Mouse (Mus musculus): ENCODE data around the gene Krtap3-2. TPM values are rescaled to one million over a fixed set of nuclear protein-coding genes. Genes with fewer than 3 reads are reported as not detected.
"Not testable (repeated sequence)": the region's sequence is repeated elsewhere in the genome, so short reads cannot be mapped to it uniquely, and the experiment has no call there.

The Krtap3-2 gene
- total RNA-seq (2021): not detected

DNA sequence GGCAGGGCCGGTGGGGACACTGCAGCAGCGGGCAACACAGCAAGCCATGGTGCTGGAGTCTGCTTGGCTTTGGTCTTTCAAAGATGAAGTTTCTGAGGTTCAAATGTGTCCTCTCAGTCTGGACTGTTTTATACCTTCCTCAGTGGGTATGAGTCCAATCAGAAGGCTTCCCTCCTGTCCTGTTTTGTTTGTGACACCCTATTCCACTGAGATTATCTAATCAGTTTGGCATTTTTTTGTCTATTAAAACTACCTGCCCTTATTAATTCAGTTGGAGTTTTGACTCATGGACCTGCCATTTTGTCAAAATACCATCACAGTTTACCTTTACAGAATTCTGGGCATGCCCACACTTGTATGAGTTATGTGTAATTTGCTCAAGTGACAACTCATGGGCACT lies at the start of gene Krtap3-2:
Gene Krtap3-2, minus strand, starts transcription at position 101 of the 400 bp plus-strand sequence.
- intact Hi-C loops (cut with DNase I): no loop called here

DNA sequence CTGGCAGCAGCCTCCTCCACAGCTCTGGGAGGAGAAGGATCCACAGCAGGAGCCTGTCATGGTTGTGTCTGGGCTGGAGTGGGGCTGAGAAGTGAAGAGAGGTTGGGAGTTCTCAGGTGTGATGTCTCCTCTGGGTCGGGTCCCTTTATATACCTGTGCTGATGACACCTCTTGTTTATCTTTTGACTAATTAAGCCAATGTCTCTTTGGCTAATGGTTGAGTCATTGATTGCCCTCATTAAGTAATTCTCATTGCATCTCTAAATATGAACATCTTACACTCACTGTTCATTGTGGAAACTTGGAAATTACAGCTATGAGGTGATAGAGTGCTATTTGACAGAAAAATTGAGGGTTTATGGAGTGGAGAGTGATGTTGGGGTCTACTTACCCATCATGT lies 46.6 kb upstream of the Krtap3-2 start, which contains the start of gene Gm11938:
Gene Gm11938, minus strand, starts transcription at position 101 of the 400 bp plus-strand sequence.
- DNase-seq; intact Hi-C loops (cut with DNase I): not testable (repeated sequence)

More for the DNA sequence above, at the start of gene Krtap3-2:
- no peak for DNase-seq

DNA sequence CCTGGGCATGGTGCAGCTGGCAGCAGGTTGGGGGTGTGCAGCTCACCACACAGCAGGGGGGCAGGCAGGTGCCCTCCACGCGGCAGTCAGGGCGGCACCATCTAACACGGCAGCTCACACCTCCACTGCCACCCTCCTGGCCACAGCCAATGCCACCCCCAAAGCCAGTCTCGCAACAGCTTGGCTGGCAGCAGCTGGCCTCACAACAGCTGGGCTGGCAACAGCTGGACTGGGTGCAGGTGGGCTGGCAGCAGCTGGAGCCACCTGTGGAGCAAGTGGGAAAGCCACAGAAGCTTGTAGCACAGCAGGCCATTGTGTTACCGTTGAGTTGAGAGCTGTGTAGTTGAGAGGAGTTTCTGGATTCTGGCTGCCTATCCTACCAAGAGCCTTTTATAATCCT lies 41.1 kb upstream of the Krtap3-2 start, which contains the start of gene Krtap9-3:
Gene Krtap9-3, minus strand, starts transcription at position 364 of the 400 bp plus-strand sequence.
- intact Hi-C loops (cut with DNase I); DNase-seq: not testable (repeated sequence)

DNA sequence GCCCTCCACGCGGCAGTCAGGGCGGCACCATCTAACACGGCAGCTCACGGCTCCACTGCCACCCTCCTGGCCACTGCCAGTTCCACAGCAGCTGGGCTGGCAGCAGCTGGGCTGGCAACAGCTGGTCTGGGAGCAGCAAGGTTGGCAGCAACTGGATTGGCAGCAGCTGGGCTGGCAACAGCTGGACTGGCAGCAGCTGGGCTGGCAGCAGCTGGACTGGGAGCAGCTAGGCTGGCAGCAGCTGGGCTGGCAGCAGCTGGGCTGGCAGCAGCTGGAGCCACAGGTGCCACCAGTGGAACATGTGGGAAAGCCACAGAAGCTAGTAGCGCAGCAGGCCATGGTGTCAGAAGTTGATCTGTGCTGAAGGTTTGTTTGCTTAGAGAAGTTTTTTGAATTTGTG lies 34.3 kb upstream of the Krtap3-2 start, which contains the start of gene Krtap1-3:
Gene Krtap1-3, minus strand, starts transcription at position 359 of the 400 bp plus-strand sequence.
- DNase-seq: no peak
- intact Hi-C loops (cut with DNase I): no loop called here

DNA sequence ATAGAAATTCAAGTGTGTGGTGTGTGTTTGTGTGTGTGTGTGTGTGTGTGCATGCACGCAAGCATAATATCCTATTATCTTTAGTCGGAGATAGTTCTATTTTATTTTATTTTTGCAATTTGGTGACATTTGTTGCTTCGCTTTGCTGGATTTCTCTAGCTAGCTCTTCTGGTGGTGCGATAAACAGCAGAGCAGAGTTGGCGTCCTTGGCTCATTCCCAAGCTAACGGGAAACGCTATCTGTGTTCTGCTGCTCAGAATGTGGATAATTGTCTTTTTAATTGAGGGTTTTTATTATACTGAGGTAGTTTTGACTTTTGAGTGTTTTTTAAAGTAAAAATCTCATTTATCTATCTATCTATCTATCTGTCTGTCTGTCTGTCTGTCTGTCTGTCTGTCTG lies 28.4 kb upstream of the Krtap3-2 start:
- DNase-seq: no peak
- intact Hi-C loops (cut with DNase I): no loop called here

GRCm38 (mm10) chr11:99583245-99583704 lies 26.6 kb upstream of the Krtap3-2 start, which contains the start of gene Krtap1-4:
TSS of gene Krtap1-4 (minus strand) at chr11:99583654.
- intact Hi-C loops (cut with DNase I): no loop called here

DNA sequence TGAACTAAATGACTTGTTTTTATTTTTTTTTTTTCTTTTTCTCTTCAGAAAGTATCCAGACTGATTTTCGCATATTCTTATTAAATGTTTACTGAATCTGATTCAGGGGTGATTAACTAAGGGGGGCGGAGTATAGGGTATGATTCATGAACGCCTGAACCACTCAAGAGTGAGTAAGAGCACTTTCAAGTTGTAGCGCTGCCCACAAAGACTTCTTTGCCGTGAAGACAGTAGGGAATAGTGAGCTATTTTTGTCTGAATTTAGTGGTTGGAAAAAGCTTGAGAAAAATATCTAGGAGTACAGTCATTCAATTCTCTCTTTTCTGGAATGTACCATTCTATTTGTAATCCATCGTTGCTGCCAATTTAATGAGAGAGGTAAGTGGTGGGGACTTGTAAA lies 24.9 kb upstream of the Krtap3-2 start:
- DNase-seq: no peak
- intact Hi-C loops (cut with DNase I): no loop called here

More at GRCm38 (mm10) chr11:99583245-99583704, 26.6 kb upstream of the Krtap3-2 start, which contains the start of gene Krtap1-4:
- DNase-seq: no peak

DNA sequence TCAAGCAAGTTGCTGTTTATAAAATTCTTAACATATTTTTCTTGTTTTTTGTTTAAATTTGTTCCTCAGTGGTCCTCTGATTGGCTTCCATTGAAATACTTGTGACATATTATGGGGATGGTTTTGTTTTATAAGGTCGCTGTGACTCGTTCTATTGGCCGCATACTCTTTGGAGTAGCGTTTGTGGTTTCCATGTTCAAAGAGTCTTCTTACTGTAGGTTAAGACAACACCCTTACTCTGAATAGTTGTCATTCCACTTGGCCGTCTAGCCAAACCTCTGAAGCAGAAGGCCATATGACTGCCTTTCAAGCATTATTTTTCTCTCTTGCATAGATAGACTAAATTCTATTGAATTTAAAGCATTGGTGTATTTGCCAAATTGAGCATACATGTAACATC lies 24.4 kb upstream of the Krtap3-2 start:
- intact Hi-C loops (cut with DNase I): no loop called here
- no peak for DNase-seq

DNA sequence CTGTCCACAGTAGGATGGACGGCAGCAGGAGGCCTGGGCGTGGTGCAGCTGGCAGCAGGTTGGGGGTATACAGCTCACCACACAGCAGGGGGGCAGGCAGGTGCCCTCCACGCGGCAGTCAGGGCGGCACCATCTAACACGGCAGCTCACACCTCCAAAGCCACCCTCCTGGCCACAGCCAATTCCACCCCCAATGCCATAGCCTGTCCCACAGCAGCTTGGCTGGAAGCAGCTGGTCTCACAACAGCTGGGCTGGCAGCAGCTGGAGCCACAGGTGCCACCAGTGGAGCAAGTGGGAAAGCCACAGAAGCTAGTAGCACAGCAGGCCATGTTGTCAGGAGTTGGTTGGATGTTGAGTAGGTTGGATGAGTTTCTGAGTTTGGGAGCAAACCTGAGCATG lies 24.0 kb upstream of the Krtap3-2 start, which contains the start of gene Krtap1-5:
Gene Krtap1-5, minus strand, starts transcription at position 381 of the 400 bp plus-strand sequence.
- intact Hi-C loops (cut with DNase I): no loop called here
- DNase-seq: no peak

DNA sequence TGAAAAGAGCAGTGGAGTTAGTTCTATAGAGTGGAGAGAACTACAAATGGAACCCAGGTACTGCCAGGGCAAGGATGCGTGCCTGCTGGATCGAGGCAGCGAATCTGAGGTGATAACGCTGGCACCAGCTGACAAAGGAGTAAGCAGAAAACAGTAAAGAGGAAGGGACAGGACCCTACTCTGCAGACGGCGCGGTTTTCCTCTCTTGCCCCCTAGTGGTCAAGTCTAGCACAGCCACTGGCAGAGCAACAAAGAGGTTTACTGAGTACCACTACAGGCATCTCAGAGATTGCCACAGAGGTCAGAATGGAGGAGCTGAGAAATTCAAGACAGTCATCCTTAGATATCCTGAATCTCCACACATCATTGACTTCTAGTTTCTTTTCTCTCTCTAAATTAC lies 17.5 kb upstream of the Krtap3-2 start:
- intact Hi-C loops (cut with DNase I): loop anchor here (2.0 kb wide), 2 partner anchors 109 to 195 kb away; no protein-coding TSS in a partner anchor
- DNase-seq: peak; percentile 44 to 66

DNA sequence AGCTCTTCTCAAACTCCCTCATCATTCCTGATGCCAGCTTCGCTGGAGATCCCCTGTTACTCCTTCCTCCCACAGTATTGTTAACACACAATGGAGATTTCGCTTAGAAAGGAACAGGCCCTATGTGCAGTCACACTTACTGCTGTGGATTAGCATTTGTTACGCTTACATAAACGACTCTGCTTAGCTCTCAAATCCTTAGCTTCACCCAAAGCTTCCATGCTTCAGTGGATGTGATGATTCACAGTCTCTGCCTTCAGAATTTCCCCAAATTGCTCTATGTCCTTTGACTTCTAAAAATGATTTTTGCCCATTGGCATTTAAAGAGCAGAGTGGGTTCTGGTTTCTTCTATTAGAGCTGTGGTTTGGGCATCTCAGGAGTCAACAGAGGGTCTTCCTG lies 16.5 kb upstream of the Krtap3-2 start:
- DNase-seq: no peak
- intact Hi-C loops (cut with DNase I): no loop called here

DNA sequence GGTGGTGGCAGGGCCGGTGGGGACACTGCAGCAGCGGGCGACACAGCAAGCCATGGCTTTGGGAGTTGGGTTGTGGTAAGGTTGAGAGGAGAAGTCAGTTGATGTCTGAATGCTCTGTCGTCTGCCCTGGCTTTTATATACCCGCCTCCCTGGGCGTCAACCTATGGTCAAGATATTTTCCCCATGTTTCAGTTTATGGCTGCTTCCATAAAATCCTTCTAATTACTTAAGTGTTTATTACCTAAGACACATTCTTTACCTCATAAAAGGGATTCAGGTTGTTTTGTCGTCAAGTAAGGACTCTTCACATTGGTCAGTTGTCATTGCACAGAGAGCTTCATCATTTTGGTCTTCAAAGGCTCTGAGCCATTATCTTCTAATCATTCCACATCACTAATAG lies 9.9 kb upstream of the Krtap3-2 start, which contains the start of gene Krtap3-1:
Gene Krtap3-1, minus strand, starts transcription at position 101 of the 400 bp plus-strand sequence.
- intact Hi-C loops (cut with DNase I): no loop called here
- DNase-seq: no peak

DNA sequence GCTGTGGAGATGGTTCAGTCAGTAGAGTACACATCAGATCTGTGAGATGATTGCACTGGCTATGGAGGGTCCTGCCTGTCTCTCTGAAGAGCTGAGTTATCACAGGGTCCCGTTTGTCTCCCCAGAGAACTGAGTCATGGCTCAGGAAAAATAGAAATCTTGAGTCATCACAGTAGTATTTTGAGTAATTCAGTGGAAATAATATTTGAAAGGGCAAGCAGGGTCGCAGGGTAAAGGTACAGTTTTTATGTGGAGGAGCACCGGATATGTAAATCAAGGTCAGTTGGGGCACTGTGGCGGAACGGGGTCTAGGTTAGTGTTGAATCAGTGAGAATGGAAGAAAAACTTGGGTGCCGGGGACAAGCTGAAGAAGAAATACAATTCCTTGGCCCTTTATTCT lies 5.9 kb upstream of the Krtap3-2 start:
- intact Hi-C loops (cut with DNase I): no loop called here

DNA sequence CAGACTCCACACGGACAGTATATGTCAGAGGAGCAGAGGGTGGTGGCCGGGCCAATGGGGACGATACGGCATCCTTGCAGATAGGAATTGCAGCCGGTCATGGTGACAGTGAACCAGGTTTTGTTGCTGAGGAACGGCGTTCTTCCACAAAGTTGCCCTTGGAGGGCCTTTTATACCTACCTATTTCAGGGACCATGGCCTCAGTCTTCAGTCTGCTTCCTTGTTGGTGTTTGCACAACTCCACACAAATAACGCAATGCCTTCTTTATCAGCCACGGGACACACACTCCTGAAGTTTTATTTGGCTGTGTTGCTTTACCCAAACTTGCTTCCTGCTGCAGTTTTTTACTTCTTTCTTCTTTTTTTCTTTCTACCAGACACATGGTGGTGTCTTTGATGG lies 2.7 kb upstream of the Krtap3-2 start, which contains the start of gene Gm11939:
Gene Gm11939, minus strand, starts transcription at position 101 of the 400 bp plus-strand sequence.
- DNase-seq: no peak
- intact Hi-C loops (cut with DNase I): no loop called here

More for the DNA sequence above, 5.9 kb upstream of the Krtap3-2 start:
- DNase-seq: no peak

GRCm38 (mm10) chr11:99557976-99558745 lies 1.5 kb upstream of the Krtap3-2 start:
- no peak for DNase-seq
- intact Hi-C loops (cut with DNase I): no loop called here

DNA sequence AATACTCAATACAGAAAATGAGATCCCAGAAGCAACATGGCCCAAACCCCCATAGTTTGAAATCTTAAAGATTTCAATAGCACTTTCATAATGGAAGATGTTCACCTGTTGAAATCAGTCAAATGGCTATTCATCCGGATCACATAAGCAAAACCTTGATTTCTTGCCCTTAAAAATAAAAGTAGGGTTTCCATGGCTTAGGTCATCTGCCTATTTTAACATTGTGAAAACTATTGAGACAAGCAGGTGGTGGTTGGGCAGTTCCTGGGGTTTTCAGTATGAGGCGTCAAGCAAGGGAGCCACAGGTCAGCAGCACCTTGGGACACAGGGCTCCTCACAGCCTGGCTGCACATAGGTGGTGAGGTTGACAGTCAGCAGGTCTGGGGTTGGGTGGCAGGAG lies 458 bp downstream of the Krtap3-2 start:
- DNase-seq: no peak
- intact Hi-C loops (cut with DNase I): no loop called here

GRCm38 (mm10) chr11:99550765-99551164 lies 5.9 kb downstream of the Krtap3-2 start, which contains the start of gene Krtap3-3:
TSS of gene Krtap3-3 (minus strand) at chr11:99550865.
- intact Hi-C loops (cut with DNase I): no loop called here
- no peak for DNase-seq

- intact Hi-C loops (cut with DNase I): no loop called here
- no peak for DNase-seq
Observed at GRCm38 (mm10) chr11:99547892-99548291, 8.8 kb downstream of the Krtap3-2 start.

DNA sequence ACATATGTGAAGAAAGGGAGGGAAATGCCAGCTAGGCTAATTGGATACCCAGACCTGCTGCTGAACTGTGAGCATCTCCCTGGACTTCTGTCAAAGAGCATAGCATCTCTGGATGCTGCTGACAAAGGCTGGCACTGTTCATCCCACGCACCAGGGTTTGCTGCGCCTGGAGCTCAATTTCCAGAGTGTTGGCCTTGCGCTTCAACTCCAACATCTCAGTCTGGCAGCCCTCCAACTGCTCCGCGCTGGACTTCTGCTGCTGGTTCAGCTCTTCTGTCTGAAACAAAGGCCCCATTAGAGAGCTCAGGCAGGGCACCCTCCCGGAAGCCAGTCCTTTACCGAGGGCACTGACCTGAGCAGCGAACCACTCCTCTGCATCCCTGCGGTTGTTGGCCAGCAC lies 16.9 kb downstream of the Krtap3-2 start:
- intact Hi-C loops (cut with DNase I): no loop called here
- DNase-seq: peak in 1 of 2 experiments; percentile 3

DNA sequence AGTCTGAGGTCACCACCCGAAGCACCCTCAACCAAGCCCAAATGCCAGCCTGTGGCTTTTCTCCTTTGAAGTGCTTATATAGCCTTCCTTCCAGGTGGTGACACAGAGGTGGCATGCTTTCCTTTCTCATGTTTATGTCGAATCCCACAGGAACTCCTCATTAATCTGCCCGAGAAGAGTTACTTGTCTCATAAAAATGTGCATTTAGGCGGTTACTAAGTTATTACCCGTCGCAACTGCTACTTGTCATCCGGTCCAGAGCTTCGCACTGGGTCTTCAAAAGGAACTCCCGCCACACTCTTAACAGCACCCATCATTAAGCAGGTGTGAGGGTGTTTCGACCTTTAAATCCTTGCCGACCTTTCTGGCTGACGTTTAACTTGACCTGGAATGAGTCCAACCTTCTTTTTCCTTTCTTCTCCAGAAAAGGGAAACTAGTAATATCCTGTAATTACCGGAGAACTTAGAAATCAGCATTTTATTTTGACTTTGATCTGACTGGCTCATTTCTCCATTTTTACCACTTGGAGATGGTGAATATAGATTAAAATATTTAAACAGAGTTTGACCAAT lies 35.3 kb downstream of the Krtap3-2 start, which contains the start of gene Krt39:
Gene Krt39, minus strand, starts transcription at position 51 of the 573 bp plus-strand sequence.
- intact Hi-C loops (cut with DNase I): no loop called here
- DNase-seq: no peak

GRCm38 (mm10) chr11:99514098-99514497 lies 42.6 kb downstream of the Krtap3-2 start:
- no peak for DNase-seq
- intact Hi-C loops (cut with DNase I): no loop called here

Measured in heart, postnatal 36 days (tissue).